Mouse (Mus musculus): ENCODE data around the gene Casd1.

DNA sequence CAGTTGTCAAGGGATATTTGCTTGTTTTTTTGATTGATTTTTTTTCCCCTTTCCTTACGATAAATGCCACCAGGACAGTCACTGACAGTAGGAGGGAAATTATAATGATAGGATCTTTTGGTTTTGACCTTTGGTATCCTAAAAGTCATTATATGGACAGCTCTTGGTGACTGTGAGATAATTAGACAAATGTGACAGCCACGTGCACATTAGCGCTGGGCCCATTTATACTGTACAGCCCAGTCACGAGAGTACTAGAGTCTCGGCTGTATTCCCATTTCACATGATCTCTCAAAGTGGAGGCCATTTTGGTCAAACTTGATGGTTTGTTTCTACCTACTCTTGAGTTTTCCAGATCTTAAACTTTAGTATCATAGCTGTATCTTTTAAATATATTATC lies 1.4 kb downstream of the Casd1 start:
- TF ChIP-seq POLR2A (IDR thresholded peaks at IDR 0.05; ENCODE audit: borderline replicate concordance, low read depth, low read length) (no peak), CTCF (IDR thresholded peaks at IDR 0.05; ENCODE audit: low read depth, low read length) (no peak)

All from bone marrow macrophage, adult 2 months (primary cell).